Mouse (Mus musculus): Measurements from ENCODE around the gene Ptprk.

DNA sequence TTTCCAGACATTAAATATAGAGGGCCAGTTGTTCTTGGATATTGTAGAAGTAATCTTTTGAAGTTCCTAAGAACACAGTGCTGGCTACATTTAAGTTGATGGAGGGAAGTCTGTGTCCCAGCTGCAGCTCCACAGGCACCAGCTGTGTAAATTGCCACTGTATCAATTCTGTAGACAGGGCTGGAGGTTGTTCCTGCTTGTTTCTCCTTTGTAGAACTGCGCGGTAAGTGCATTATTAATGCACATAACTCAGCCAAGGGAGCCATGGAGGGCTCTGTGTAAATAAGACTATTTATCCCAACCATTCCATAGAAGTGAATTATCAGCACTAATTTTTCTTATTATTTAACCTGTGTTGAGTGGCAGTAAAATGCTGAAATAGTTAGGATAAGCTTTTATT, 186.0 kb downstream of the Ptprk start:
- no peak for TF ChIP-seq CTCF (IDR thresholded peaks at IDR 0.05)
- TF ChIP-seq EP300 (IDR thresholded peaks at IDR 0.05): no peak

Data from lung, postnatal 0 days (tissue).